In the genomic region with DNA sequence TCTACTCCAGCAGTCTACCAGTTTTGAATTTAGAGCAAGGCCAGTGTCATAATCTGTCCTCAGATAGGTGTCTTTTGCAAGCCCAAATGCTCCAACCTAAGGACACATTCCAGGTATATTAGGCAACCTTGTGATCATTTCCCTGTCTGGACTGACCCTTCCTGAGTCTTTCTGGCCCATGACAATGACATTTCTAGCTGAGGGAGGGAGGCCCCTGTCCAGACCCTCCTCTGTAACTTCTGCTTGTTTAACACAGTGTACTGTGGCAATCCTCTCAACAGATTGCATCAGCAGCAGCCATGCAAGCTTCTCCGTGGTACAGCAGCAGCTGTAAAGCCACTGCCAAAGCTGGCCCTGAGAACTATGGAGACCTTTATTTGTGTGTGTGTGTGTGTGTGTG, we compare ENCODE assay signal across 14 mouse cellular contexts. TPM values are rescaled to one million over a fixed set of nuclear protein-coding genes. Genes with fewer than 3 reads are reported as not detected.
DNase-seq lines count a peak whose midpoint lies in the region; ATAC-seq and TF ChIP-seq lines count a peak whose summit lies in the region.
"Had no signal": no experiment of that assay in that cellular context is flagged by ENCODE, and none has a peak within 500 bp of the region (broad histone marks: within the 10 kb centered on the region; RNA-seq: fewer than 3 reads in every experiment).

No protein-coding gene starts in this region.

- no peak overlapping the region for H3K4me3 ChIP-seq in kidney, adult 2 months (ENCODE audit: insufficient read depth, low read depth, low read length)
- no peak overlapping the region for H3K4me3 ChIP-seq in brown adipose tissue, adult 24 weeks (ENCODE audit: insufficient read depth, low read depth, low read length)
- no peak overlapping the region for H3K4me3 ChIP-seq in liver, postnatal 0 days (ENCODE audit: low read depth, low read length)
- H3K4me3 ChIP-seq in intestine, embryonic 16.5 days (ENCODE audit: low read length), result no peak overlapping the region
- H3K4me3 ChIP-seq: forebrain, embryonic 12.5 days; hindbrain, embryonic 10.5 days had no signal

- no peak for TF ChIP-seq POLR2A in kidney, adult 2 months (IDR thresholded peaks at IDR 0.05; ENCODE audit: low read depth, low read length)

- peak; percentile 81 for ATAC-seq in liver, postnatal 0 days
- no peak for ATAC-seq in intestine, embryonic 16.5 days
- no peak for ATAC-seq in CD4-positive, CD25-positive, alpha-beta regulatory T cell, adult 4 months

- no peak overlapping the region for H3K4me2 ChIP-seq in liver, postnatal 0 days (ENCODE audit: low read depth, low read length)
- no peak overlapping the region for H3K4me2 ChIP-seq in intestine, embryonic 16.5 days (ENCODE audit: low read depth, low read length)
- H3K4me2 ChIP-seq: forebrain, embryonic 12.5 days had no signal

- no peaks in the 10 kb centered on the region for H3K9me3 ChIP-seq in liver, postnatal 0 days (ENCODE audit: low read length)
- H3K9me3 ChIP-seq in intestine, embryonic 16.5 days (ENCODE audit: control insufficient read depth, low read length), result no peaks in the 10 kb centered on the region
- H3K9me3 ChIP-seq: forebrain, embryonic 12.5 days; hindbrain, embryonic 10.5 days had no signal

- peaks cover 46% of the 10 kb centered on the region for H3K4me1 ChIP-seq in kidney, adult 2 months (ENCODE audit: control insufficient read depth, insufficient read depth, low read length)
- H3K4me1 ChIP-seq in brown adipose tissue, adult 24 weeks (ENCODE audit: control insufficient read depth, insufficient read depth, insufficient read length, low read length), result peaks cover 30% of the 10 kb centered on the region
- peaks cover 42% of the 10 kb centered on the region for H3K4me1 ChIP-seq in liver, postnatal 0 days (ENCODE audit: insufficient read depth)
- H3K4me1 ChIP-seq in intestine, embryonic 16.5 days (ENCODE audit: control insufficient read depth, insufficient read depth, low read length), result peaks cover 15% of the 10 kb centered on the region; the same call in 1 of the 2 replicates

- DNase-seq in kidney, adult 2 months, result no peak
- DNase-seq in kidney, adult 11 months, result no peak
- peak; percentile 12 for DNase-seq in A20 (ENCODE audit: low read depth, low spot score)
- DNase-seq in liver, postnatal 0 days, result peak; percentile 59
- DNase-seq in thymus, postnatal 0 days (ENCODE audit: low spot score), result no peak
- DNase-seq: cerebellum, adult 9-10 months; right cerebral cortex, postnatal 25 days; thymus, postnatal 25 days had no signal

- H3K27ac ChIP-seq in kidney, adult 2 months (ENCODE audit: insufficient read depth, low read depth, low read length), result peak overlapping the region; percentile 41
- H3K27ac ChIP-seq in brown adipose tissue, adult 24 weeks (replicated peaks; ENCODE audit: low read depth, low read length), result peak overlapping the region; percentile 55
- H3K27ac ChIP-seq in liver, postnatal 0 days (ENCODE audit: low read depth), result peak overlapping the region; percentile 49
- no peak overlapping the region for H3K27ac ChIP-seq in intestine, embryonic 16.5 days (ENCODE audit: low read length)
- H3K27ac ChIP-seq: forebrain, embryonic 12.5 days; hindbrain, embryonic 10.5 days; macrophage had no signal

- no peak for TF ChIP-seq CTCF in kidney, adult 2 months (conservative IDR thresholded peaks at IDR 0.05; ENCODE audit: insufficient read depth, insufficient read length, low read depth, low read length)
- no peak for TF ChIP-seq CTCF in liver, postnatal 0 days (IDR thresholded peaks at IDR 0.05; ENCODE audit: low read depth)

- WGBS in kidney, adult 2 months, result 37% methylated on average over 1 of the region's 1 CpGs
- WGBS in liver, postnatal 0 days (ENCODE audit: insufficient replicate concordance), result 29% methylated on average over 1 of the region's 1 CpGs
- 57% methylated on average over 1 of the region's 1 CpGs for WGBS in intestine, embryonic 16.5 days

- H3K36me3 ChIP-seq in kidney, adult 2 months (ENCODE audit: control insufficient read depth, insufficient read depth, low read length), result peaks cover 12% of the 10 kb centered on the region
- H3K36me3 ChIP-seq in liver, postnatal 0 days (replicated peaks; ENCODE audit: insufficient read depth, low read length), result peaks cover 22% of the 10 kb centered on the region
- peaks cover 16% of the 10 kb centered on the region for H3K36me3 ChIP-seq in intestine, embryonic 16.5 days (ENCODE audit: control insufficient read depth, insufficient read depth, low read length)

- peak; percentile 61 for TF ChIP-seq EP300 in liver, postnatal 0 days (IDR thresholded peaks at IDR 0.05; ENCODE audit: low read depth)

- no peaks in the 10 kb centered on the region for H3K27me3 ChIP-seq in kidney, adult 2 months (replicated peaks; ENCODE audit: control insufficient read depth, insufficient read depth, low read length)
- H3K27me3 ChIP-seq in liver, postnatal 0 days (ENCODE audit: insufficient read depth, low read length), result no peaks in the 10 kb centered on the region
- no peaks in the 10 kb centered on the region for H3K27me3 ChIP-seq in intestine, embryonic 16.5 days (replicated peaks; ENCODE audit: control insufficient read depth, insufficient read depth, low read length)
- H3K27me3 ChIP-seq: forebrain, embryonic 12.5 days had no signal

- no peak overlapping the region for H3K9ac ChIP-seq in liver, postnatal 0 days (replicated peaks)
- H3K9ac ChIP-seq in intestine, embryonic 16.5 days (ENCODE audit: low read depth, low read length), result no peak overlapping the region
- H3K9ac ChIP-seq: forebrain, embryonic 12.5 days had no signal

RNA-seq across cellular contexts. Expression of a gene that starts 19.5 kb away (rescaled TPM):
- 37.7 and 40.5 TPM in 2 replicates for polyA plus RNA-seq in kidney, adult 2 months (2012; rRNA removed)
- polyA plus RNA-seq in brown adipose tissue, adult 24 weeks (2012; ENCODE audit: insufficient read depth, insufficient read length, missing spikeins), result 33.0 and 42.2 TPM in 2 replicates
- polyA plus RNA-seq in liver, postnatal 0 days (2015; fragmentation: Nextera tagmentation; extraction: Ambion mirVana), result 5.7 and 6.5 TPM in 2 replicates
- 20.4 and 21.8 TPM in 2 replicates for polyA plus RNA-seq in intestine, embryonic 16.5 days (2015; fragmentation: Nextera tagmentation; extraction: Ambion mirVana)
- polyA plus RNA-seq in CD4-positive, CD25-positive, alpha-beta regulatory T cell, adult 4 months (2017; shearing (Covaris generic)), result not detected
- 4.9 and 6.4 TPM in 2 replicates for polyA plus RNA-seq in thymus, postnatal 0 days (2015; fragmentation: Nextera tagmentation; extraction: Ambion mirVana)

Comparison
In these comparisons a context has a peak if more than half of its experiments do, and no peak if none do; other contexts are left out.
1. DNase-seq: peak in A20 (single experiment) and liver, postnatal 0 days (single experiment); none in kidney, adult 2 months (single experiment), kidney, adult 11 months (single experiment) and thymus, postnatal 0 days (single experiment).